Mouse (Mus musculus): ENCODE results near the gene Ly6g5b. TPM values are rescaled to one million over a fixed set of nuclear protein-coding genes. Genes with fewer than 3 reads are reported as not detected.

Ly6g5b gene
- polyA plus RNA-seq, 1 experiment from 2014 or later = 0.32 TPM

- H3K9ac ChIP-seq (replicated peaks) = no peak overlapping the region; the same call in 1 of the 2 replicates
- no peaks in the 10 kb centered on the region for H3K9me3 ChIP-seq (ENCODE audit: low read length)
- peaks cover 25% of the 10 kb centered on the region for H3K36me3 ChIP-seq (replicated peaks; ENCODE audit: insufficient read depth, low read length)
- DNase-seq (no peak), ATAC-seq (peak; percentile 85)
- H3K4me3 ChIP-seq (ENCODE audit: low read depth, low read length) = no peak overlapping the region
- peaks cover 38% of the 10 kb centered on the region for H3K4me1 ChIP-seq (ENCODE audit: insufficient read depth)
- H3K4me2 ChIP-seq (ENCODE audit: low read depth, low read length) = peak overlapping the region; percentile 42; the same call in 1 of the 2 replicates
- TF ChIP-seq CTCF (IDR thresholded peaks at IDR 0.05; ENCODE audit: low read depth) = no peak
- TF ChIP-seq EP300 (IDR thresholded peaks at IDR 0.05; ENCODE audit: low read depth) = peak; percentile 93
- WGBS (ENCODE audit: insufficient replicate concordance) = 52% methylated on average over 6 of the region's 6 CpGs
- peak overlapping the region; percentile 48 for H3K27ac ChIP-seq (ENCODE audit: low read depth)
- no peaks in the 10 kb centered on the region for H3K27me3 ChIP-seq (ENCODE audit: insufficient read depth, low read length)
Observed at GRCm38 (mm10) chr17:35104754-35105153, 10.5 kb downstream of the Ly6g5b start.

GRCm38 (mm10) chr17:35104079-35104478 is 11.1 kb downstream of the Ly6g5b start:
- Histone ChIP-seq H3K9me3 (ENCODE audit: low read length) (no peaks in the 10 kb centered on the region), H3K36me3 (replicated peaks; ENCODE audit: insufficient read depth, low read length) (peaks cover 29% of the 10 kb centered on the region), H3K4me3 (ENCODE audit: low read depth, low read length) (no peak overlapping the region), H3K4me1 (ENCODE audit: insufficient read depth) (peaks cover 38% of the 10 kb centered on the region), H3K9ac (replicated peaks) (peak overlapping the region; percentile 26; the same call in 1 of the 2 replicates), H3K4me2 (ENCODE audit: low read depth, low read length) (peak overlapping the region; percentile 42; the same call in 1 of the 2 replicates), H3K27me3 (ENCODE audit: insufficient read depth, low read length) (no peaks in the 10 kb centered on the region), H3K27ac (ENCODE audit: low read depth) (peak overlapping the region; percentile 48)
- TF ChIP-seq CTCF (IDR thresholded peaks at IDR 0.05; ENCODE audit: low read depth) (no peak), EP300 (IDR thresholded peaks at IDR 0.05; ENCODE audit: low read depth) (no peak)
- no peak for DNase-seq
- no peak for ATAC-seq
- 68% methylated on average over 7 of the region's 7 CpGs for WGBS (ENCODE audit: insufficient replicate concordance)

GRCm38 (mm10) chr17:35103221-35103690 is 12.0 kb downstream of the Ly6g5b start:
- Histone ChIP-seq H3K9ac (replicated peaks) (peak overlapping the region; percentile 26; the same call in 1 of the 2 replicates), H3K27me3 (ENCODE audit: insufficient read depth, low read length) (no peaks in the 10 kb centered on the region), H3K4me1 (ENCODE audit: insufficient read depth) (peaks cover 38% of the 10 kb centered on the region), H3K4me3 (ENCODE audit: low read depth, low read length) (no peak overlapping the region), H3K4me2 (ENCODE audit: low read depth, low read length) (0 out of 2 replicates have a peak overlapping the region, but pooled peaks have one; percentile 42), H3K27ac (ENCODE audit: low read depth) (peak overlapping the region; percentile 48; the same call in 1 of the 2 replicates), H3K9me3 (ENCODE audit: low read length) (no peaks in the 10 kb centered on the region), H3K36me3 (replicated peaks; ENCODE audit: insufficient read depth, low read length) (peaks cover 37% of the 10 kb centered on the region)
- ATAC-seq = peak; percentile 22
- peak; percentile 44 for DNase-seq
- WGBS (ENCODE audit: insufficient replicate concordance) = 37% methylated on average over 6 of the region's 6 CpGs
- peak; percentile 62 for TF ChIP-seq EP300 (IDR thresholded peaks at IDR 0.05; ENCODE audit: low read depth)
- TF ChIP-seq CTCF (IDR thresholded peaks at IDR 0.05; ENCODE audit: low read depth) = no peak

GRCm38 (mm10) chr17:35102299-35102698 is 12.9 kb downstream of the Ly6g5b start:
- 77% methylated on average over 8 of the region's 8 CpGs for WGBS (ENCODE audit: insufficient replicate concordance)
- Histone ChIP-seq H3K9ac (replicated peaks) (peak overlapping the region; percentile 34; the same call in 1 of the 2 replicates), H3K9me3 (ENCODE audit: low read length) (no peaks in the 10 kb centered on the region), H3K4me2 (ENCODE audit: low read depth, low read length) (no peak overlapping the region), H3K4me1 (ENCODE audit: insufficient read depth) (peaks cover 38% of the 10 kb centered on the region), H3K27me3 (ENCODE audit: insufficient read depth, low read length) (no peaks in the 10 kb centered on the region), H3K27ac (ENCODE audit: low read depth) (no peak overlapping the region), H3K4me3 (ENCODE audit: low read depth, low read length) (no peak overlapping the region), H3K36me3 (replicated peaks; ENCODE audit: insufficient read depth, low read length) (peaks cover 43% of the 10 kb centered on the region)
- DNase-seq (no peak), ATAC-seq (no peak)
- TF ChIP-seq CTCF (IDR thresholded peaks at IDR 0.05; ENCODE audit: low read depth) (no peak), EP300 (IDR thresholded peaks at IDR 0.05; ENCODE audit: low read depth) (no peak)

GRCm38 (mm10) chr17:35101161-35101560 is 14.1 kb downstream of the Ly6g5b start:
- Histone ChIP-seq H3K9ac (replicated peaks) (no peak overlapping the region), H3K27ac (ENCODE audit: low read depth) (no peak overlapping the region), H3K4me1 (ENCODE audit: insufficient read depth) (peaks cover 37% of the 10 kb centered on the region), H3K9me3 (ENCODE audit: low read length) (no peaks in the 10 kb centered on the region), H3K27me3 (ENCODE audit: insufficient read depth, low read length) (no peaks in the 10 kb centered on the region), H3K4me2 (ENCODE audit: low read depth, low read length) (no peak overlapping the region), H3K4me3 (ENCODE audit: low read depth, low read length) (no peak overlapping the region), H3K36me3 (replicated peaks; ENCODE audit: insufficient read depth, low read length) (peaks cover 54% of the 10 kb centered on the region)
- DNase-seq = no peak
- TF ChIP-seq CTCF (IDR thresholded peaks at IDR 0.05; ENCODE audit: low read depth) (no peak), EP300 (IDR thresholded peaks at IDR 0.05; ENCODE audit: low read depth) (no peak)
- 83% methylated on average over 11 of the region's 11 CpGs for WGBS (ENCODE audit: insufficient replicate concordance)
- ATAC-seq = no peak

- no peak overlapping the region for H3K27ac ChIP-seq (ENCODE audit: low read depth)
- H3K4me3 ChIP-seq (ENCODE audit: low read depth, low read length) = no peak overlapping the region
- peaks cover 28% of the 10 kb centered on the region for H3K4me1 ChIP-seq (ENCODE audit: insufficient read depth)
- WGBS (ENCODE audit: insufficient replicate concordance) = 65% methylated on average over 10 of the region's 10 CpGs
- no peak overlapping the region for H3K9ac ChIP-seq (replicated peaks)
- H3K36me3 ChIP-seq (replicated peaks; ENCODE audit: insufficient read depth, low read length) = peaks cover 57% of the 10 kb centered on the region
- no peak for DNase-seq
- no peaks in the 10 kb centered on the region for H3K9me3 ChIP-seq (ENCODE audit: low read length)
- H3K4me2 ChIP-seq (ENCODE audit: low read depth, low read length) = no peak overlapping the region
- ATAC-seq = no peak
- H3K27me3 ChIP-seq (ENCODE audit: insufficient read depth, low read length) = no peaks in the 10 kb centered on the region
- TF ChIP-seq EP300 (IDR thresholded peaks at IDR 0.05; ENCODE audit: low read depth) = no peak
- TF ChIP-seq CTCF (IDR thresholded peaks at IDR 0.05; ENCODE audit: low read depth) = no peak
Observed at GRCm38 (mm10) chr17:35100196-35100765, 14.9 kb downstream of the Ly6g5b start.

All from liver, postnatal 0 days (tissue).